Mouse (Mus musculus) cerebellum, postnatal 25 days (tissue): Measurements from ENCODE around the gene Caln1.
A peak's percentile ranks its signal among the peaks of the same experiment; 100 is the strongest.

Experiments used
- DNase-seq, 2 experiments: peaks; one replicate each; pipeline ENCODE4 v3.0.0; 2021; ENCODE audit warnings: mixed read lengths in 2 of 2

Caln1 gene

DNA sequence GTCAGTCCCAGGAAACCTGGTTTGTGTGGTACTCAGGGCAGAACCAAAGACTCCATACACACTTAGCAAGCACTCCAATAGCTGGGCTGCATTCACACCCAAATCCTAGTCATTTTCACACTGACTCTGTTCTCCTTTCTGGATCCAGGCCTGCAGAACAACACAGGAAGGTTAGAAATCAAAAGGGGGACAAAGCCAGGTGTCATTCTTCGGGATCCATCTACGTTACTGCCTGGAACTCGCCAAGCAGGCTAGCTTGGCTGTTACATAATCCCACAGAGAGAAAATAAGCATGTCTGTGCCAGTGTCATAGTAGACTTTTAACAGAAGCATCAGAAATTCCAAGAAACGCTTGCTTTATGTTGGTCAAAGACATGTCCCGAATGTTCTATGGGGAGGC is 446.1 kb downstream of the Caln1 start:
- DNase-seq, result peak in 1 of 2 experiments; percentile 28

DNA sequence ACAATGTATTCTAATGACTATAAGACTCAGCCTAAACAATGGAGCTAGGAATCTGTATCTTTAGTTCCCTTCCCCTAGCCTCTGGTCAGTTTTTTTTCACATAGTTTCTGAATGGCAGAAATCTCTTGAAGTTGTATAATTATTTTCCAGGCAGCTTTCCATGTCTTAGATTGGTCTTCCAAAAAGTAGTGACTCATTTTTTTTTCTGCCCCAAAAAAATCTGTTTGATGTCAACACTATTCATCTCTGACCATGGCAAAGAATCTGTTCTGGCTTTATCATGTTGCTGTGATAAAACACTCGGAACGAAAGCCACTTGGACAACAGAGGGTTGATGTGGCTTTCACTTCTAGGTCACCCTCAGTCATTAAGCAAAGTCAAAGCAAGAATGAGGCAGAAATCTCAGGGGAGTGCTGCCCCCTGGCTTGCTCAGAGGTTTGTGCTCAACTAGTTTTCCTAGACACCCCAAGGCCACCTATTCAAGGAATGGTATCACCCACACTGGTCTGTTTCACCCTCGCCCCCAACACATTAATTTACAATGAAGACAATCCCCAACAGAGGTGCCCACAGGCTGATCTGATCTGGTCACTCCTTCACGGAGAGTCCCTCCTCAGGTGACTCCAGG is 450.9 kb downstream of the Caln1 start:
- no peak for DNase-seq

DNA sequence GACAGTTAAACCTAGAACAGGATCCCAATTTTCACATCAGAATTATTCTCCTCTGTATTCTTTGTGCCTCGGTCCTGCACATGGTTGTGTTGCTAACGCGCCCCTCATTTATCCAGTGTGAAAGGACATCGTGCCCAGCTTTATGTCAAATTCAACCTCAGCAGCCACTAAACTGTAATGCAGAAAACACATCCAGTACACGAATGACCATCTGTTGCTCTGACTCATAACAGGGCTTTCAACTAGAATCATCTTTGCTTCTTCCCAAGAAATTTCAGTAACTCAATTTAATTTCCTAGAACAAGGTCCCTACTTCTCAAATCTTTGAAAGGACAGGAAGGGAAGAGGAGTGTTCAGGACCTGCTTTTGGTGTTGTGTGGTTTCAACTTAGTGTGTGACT is 451.4 kb downstream of the Caln1 start:
- no peak for DNase-seq

DNA sequence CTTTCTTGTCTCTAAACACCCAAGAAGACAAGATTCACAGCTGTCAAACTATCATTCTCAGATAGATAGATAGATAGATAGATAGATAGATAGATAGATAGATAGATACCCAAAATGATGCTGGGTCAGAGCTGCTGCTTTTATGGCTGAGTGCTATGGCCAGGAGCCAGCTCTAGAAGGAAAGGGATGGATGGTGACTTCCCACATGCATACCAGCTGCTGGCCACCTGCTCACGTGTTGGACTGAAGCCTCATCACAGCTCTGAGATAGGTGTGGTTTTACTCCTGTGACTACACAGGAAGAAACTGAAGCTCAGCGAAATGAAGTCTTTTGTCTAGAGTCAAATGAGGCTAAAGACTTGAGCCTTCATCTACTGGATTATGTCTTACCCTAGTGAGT is 456.5 kb downstream of the Caln1 start:
- peak; percentile 32 to 58 for DNase-seq

DNA sequence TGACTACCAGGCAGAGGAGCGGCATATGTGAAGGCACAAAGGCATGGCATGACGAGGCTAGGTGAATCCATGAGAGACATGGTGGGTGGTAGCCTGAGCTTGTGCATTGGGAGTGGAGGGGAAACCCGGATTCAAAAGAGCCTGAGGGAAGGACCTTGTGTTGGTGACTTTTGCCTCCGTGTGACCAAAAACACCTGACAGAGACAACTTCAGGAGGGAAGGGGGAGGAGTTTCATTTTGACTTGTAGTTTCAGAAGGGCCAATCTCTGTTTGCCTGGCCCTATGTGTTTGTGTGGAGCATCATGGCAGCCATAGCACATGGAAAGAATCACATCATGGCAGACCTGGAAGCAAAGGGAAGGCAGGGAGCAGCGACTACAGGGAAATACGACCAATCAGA is 479.3 kb downstream of the Caln1 start:
- no peak for DNase-seq

DNA sequence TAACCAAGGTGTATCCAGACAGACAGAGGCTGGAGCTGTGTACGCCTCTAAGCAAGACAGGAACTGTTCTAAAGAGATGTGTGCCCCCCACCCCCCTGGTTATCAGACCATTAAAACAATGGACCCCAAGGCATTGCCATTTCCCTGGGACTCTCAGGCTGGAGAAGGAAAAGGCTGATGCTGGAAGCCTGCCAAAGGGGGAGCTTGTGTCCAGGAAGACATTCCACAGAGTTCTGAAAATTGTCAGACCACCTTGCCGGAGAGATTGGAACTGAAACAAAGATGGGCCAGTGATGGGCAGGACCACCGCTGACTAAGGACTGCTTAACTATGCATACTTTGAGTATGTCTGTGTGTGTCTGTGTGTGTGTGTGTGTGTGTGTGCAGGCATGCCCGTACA is 480.4 kb downstream of the Caln1 start:
- no peak for DNase-seq

DNA sequence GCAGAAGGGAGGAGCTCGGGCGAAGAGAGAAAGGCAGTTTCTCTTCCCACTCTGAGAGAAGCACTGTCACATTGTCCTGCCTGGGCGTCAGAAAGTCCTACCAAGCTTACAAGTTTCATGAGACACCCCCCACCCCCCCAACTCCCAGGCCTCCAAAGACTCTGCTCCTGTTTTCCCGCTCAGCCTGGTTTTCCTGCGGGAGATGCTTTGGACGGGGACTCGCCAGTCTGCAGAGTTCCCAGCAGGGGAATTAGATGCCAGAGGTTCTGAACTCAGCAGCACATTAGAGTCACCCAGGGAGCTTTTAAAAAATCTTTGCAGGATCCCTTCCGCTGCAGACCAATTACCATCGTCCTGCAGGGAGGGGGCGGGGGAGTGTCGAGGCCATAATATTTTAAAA is 482.9 kb downstream of the Caln1 start:
- DNase-seq, result no peak

DNA sequence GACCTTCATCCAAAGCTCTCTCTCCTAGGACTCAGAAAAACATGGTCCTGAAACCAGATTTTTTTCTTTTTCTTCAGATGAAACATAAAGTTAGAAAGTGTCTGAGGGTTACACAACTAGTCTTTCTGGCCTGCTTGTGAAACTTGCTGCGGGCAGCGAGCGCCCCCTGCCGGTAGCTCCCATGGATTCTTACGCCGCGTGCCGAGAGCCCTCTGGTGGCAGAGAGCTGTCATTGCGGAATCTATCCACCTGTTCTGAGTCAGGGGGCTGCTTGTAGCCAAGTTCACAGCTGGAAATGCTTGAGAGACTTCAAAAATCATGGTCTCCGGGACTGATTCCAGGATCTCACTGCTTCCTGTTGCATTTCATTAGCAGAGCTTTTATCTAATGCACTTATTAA is 484.1 kb downstream of the Caln1 start:
- peak; percentile 93 to 94 for DNase-seq

DNA sequence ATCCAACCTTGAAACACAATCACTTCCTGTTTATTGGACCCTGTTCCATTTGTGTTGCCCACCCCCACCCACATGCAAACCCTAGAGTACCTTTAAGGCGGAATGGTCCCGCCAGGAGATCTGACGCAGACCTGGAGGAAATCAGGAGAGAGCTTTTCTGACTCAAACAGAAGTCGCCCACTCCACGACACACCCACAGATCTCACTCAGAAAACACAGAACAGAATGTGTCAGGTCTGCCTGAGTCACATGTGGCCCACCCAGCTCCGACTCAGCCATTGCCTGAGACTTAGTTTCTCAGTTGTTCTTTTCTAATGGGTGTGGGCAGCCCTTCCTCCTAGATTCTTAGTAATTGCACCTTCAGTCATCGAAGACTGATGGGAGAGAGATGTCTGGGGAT is 485.2 kb downstream of the Caln1 start:
- no peak for DNase-seq

DNA sequence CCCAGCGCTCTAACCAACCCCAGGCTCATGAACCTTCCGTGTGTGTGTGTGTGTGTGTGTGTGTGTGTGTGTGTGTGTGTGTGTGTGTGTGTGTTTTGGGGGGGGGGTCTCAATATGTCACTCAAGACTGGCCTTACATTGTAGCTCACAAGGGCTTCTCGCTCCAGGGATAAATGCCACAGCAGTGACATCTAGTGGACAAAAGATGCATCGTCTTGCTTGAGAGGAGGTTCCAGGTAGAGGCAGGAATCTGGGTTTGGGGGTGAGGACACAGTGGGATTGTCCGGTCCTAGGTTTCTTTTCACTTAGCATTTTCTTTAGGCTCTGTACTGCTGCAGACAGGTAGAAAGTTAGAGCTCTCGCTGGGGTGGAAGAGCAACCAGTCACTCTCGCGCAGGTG is 488.9 kb downstream of the Caln1 start:
- peak; percentile 65 to 79 for DNase-seq

DNA sequence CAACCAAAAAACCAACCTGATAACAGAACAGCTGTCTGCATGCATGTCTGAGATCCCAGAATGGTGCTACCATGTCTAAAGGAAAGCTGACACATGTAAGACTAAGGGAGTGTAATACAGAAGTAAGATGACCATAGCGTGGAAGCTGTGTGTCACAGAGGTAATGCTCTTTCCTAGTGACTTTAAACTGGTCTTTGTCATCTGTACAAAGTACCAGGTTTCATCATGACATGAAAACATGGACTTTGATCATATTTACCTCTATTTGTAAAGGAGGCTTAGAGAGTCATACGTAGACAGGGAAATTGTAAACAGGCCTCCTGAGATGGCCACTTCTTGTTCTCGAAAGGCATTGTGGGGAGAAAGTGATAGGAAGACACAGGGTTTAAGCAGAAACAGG is 489.5 kb downstream of the Caln1 start:
- no peak for DNase-seq

DNA sequence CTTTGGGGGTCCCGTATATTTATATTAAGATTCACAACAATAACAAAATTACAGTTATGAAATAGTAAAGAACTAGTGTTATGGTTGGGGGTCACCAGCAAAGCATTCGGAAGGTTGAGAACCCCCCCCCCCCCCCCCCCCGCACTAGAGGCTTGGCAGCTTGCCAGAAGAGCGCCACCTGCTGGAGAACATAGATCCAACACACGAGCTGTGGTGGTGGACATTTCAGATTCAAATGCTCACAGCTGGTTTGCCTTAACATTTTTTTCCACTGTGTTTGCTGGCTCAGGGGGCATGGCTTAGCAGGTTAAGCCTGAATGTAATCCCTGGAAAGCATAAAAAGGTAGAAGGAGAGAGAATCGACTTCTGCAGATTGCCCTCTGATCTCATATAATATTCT is 490.5 kb downstream of the Caln1 start:
- DNase-seq, result peak in 1 of 2 experiments; percentile 43

DNA sequence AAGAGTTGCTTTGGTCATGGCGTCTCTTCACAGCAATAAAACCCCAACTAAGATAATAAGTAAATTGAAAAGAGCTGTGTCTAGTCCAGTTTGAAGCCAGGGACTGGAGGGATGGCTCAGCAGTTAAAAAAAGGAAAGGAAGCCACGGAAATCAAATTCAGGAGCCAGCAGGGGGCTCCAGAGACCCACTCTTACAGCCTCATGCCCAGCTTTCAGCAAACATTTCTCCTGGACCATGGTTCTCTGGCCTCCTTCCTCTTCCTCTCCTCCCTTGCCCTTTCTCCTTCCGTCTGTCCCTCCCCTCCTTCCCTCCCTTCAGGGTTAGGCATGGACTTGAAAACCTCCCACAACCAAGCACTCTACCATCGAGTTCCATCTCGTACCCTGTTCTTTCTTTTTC is 493.0 kb downstream of the Caln1 start:
- peak; percentile 80 to 85 for DNase-seq

DNA sequence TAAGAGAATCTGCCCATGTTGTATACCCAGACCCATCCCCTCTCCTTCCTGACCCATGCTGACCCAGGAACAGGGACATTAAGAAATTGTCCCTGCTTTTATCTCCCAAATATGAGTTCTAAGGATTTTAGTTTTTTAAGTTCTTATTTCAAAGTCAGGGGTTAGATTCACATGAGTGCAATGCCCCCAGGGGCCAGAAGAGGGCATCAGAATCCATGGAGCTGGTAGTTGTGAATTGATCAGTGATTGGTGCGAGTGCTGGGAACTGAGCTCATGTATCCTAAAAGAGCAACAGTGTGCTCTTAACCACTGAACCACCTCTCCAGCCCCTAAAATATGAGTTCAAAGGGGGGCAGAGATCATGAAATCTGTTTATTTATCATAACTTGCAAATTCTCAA is 500.6 kb downstream of the Caln1 start:
- DNase-seq, result peak in 1 of 2 experiments; percentile 57

DNA sequence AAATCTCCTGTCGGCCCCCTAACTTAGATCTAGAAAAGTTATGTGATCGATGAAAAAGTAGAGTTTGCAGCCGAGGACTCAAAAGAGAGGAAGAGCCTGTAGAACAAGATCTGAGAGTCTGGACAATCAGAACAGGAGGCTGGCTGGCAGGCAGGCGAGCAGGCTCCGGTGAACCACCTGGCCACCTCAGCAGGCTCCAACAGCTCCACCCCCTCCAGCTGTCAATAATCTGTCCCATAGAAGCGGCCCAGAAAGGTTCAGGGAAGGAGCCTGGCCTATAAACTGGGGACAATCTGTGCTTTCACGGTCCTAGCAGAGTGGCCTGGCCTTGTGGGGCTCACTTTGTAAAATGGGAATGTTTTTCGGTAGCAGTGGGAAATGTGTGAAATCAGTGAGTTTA is 501.8 kb downstream of the Caln1 start:
- DNase-seq, result peak; percentile 94 to 95

DNA sequence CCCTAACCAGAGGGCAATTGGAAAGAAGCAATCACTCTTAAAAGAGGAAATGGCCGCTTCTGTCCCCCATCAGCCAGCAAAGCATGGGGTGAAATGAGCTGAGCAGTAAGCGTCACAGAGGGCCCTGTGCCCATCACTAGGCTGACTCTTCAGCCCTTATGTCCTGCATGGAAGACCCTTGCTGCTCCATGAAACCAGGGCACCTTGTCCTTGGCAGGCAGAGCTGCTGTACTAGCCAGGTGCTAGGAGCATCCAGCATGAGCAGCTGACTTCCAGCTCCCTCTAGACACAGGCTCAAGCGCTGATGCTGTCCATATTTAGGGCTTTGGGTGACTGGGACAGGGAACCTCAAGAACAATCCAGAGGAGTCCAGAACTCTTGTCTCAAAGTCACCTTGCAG is 506.1 kb downstream of the Caln1 start:
- peak; percentile 37 to 45 for DNase-seq

DNA sequence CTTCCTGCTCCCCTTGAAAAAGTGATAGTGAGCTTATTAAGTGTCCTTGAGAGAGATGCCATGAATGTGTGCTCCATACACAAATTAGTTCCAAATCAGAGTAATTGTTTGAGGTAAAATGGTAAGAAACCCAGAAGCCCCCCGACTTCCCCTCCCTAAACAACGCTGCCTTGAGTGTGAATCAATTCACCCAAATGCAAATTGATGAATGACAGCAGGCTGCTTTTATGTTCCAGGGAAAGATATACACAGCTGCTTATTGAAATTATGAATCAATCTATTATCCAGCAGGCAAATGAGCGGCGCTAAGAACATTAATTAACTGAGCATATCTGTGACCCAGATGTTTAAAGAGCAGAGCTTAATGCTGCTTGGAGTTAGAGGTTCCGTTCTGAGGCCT is 511.1 kb downstream of the Caln1 start:
- DNase-seq, result no peak

DNA sequence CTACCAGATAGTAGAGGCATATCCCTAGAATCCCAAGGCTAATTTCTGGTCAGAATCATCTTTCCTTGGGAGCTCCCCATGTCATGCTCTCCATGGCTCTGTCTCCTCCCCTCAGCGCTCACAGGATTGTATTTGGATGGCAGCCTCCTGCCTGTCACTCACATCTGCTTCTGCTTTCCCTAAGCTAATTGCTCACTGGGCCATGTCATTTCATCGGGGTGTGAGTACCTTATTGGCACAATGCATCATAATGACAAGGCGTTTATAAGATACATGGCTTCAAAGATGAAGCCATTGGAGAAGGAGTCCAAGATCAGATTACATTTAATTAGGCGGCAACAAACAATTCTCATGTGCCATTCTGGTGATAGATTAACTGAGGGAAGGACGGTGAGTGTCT is 522.5 kb downstream of the Caln1 start:
- DNase-seq, result no peak

DNA sequence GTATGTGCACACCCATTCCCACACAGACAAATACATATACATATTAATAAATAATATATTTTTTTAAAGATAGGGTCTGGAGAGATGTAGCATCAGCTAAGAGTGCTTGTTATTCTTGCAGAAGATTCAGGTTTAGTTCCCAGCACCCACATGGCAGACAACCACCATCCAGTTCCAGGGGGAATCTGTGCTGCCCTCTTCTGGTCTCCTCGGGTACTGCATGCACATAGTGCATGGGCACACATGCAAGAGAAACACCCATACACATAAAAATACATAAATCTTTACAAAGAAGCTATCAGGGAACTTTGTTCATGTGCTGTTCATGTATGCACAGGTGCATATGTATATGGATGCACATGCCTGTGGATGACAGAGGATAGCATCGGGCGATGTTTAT is 526.7 kb downstream of the Caln1 start:
- no peak for DNase-seq
